Mouse (Mus musculus) cerebellum, postnatal 4 days (tissue): ENCODE results near the gene Rnaset2a.
"Not testable (repeated sequence)": the region's sequence is repeated elsewhere in the genome, so short reads cannot be mapped to it uniquely, and the experiment has no call there.

Experiments used
- DNase-seq, 2 experiments: peaks; one replicate each; pipeline ENCODE4 v3.0.0; 2022; ENCODE audit warnings: low spot score in 2 of 2, mixed read lengths in 1 of 2

Gene Rnaset2a

GRCm38 (mm10) chr17:8147439-8148316 lies at the start of gene Rnaset2a, which contains the start of gene Gm49673:
TSS of gene Rnaset2a (minus strand) at chr17:8148097.
TSS of gene Gm49673 (minus strand) at chr17:8147788.
- DNase-seq: not testable (repeated sequence)

GRCm38 (mm10) chr17:8197652-8198051 lies 49.8 kb upstream of the Rnaset2a start:
- DNase-seq: no peak

- no peak for DNase-seq
These were observed 47.9 kb upstream of the Rnaset2a start for GRCm38 (mm10) chr17:8195685-8196376.

GRCm38 (mm10) chr17:8193678-8194077 lies 45.8 kb upstream of the Rnaset2a start:
- no peak for DNase-seq

GRCm38 (mm10) chr17:8184217-8184616 lies 36.3 kb upstream of the Rnaset2a start:
- no peak for DNase-seq

- DNase-seq: no peak
These were observed 35.9 kb upstream of the Rnaset2a start for GRCm38 (mm10) chr17:8183815-8184214.

GRCm38 (mm10) chr17:8177090-8177489 lies 29.2 kb upstream of the Rnaset2a start:
- DNase-seq: no peak

GRCm38 (mm10) chr17:8171081-8171480 lies 23.2 kb upstream of the Rnaset2a start:
- DNase-seq: no peak

GRCm38 (mm10) chr17:8170331-8170730 lies 22.4 kb upstream of the Rnaset2a start:
- DNase-seq: no peak

GRCm38 (mm10) chr17:8167436-8167835 lies 19.5 kb upstream of the Rnaset2a start:
- not testable (repeated sequence) for DNase-seq

GRCm38 (mm10) chr17:8166454-8166853 lies 18.6 kb upstream of the Rnaset2a start:
- not testable (repeated sequence) for DNase-seq

GRCm38 (mm10) chr17:8165977-8166376 lies 18.1 kb upstream of the Rnaset2a start:
- not testable (repeated sequence) for DNase-seq

- DNase-seq: peak in 1 of 2 experiments; percentile 36
These were observed 17.7 kb upstream of the Rnaset2a start for GRCm38 (mm10) chr17:8165608-8165945.

- DNase-seq: peak in 1 of 2 experiments; percentile 37
These were observed 17.1 kb upstream of the Rnaset2a start, which contains the start of gene Fgfr1op for GRCm38 (mm10) chr17:8164701-8165607. TSS of gene Fgfr1op (plus strand) at chr17:8165501.

- not testable (repeated sequence) for DNase-seq
These were observed 13.1 kb upstream of the Rnaset2a start for GRCm38 (mm10) chr17:8160969-8161368.

- not testable (repeated sequence) for DNase-seq
These were observed 10.7 kb upstream of the Rnaset2a start for GRCm38 (mm10) chr17:8158627-8159026.

GRCm38 (mm10) chr17:8155982-8156381 lies 8.1 kb upstream of the Rnaset2a start:
- DNase-seq: not testable (repeated sequence)

- DNase-seq: not testable (repeated sequence)
These were observed 7.1 kb upstream of the Rnaset2a start for GRCm38 (mm10) chr17:8155010-8155409.

GRCm38 (mm10) chr17:8146931-8147330 lies 966 bp downstream of the Rnaset2a start:
- DNase-seq: not testable (repeated sequence)

GRCm38 (mm10) chr17:8143802-8144673 lies 3.9 kb downstream of the Rnaset2a start:
- not testable (repeated sequence) for DNase-seq
